Mouse (Mus musculus) forebrain, embryonic 11.5 days (tissue): ENCODE results near the gene Ralb. TPM values are rescaled to one million over a fixed set of nuclear protein-coding genes. Genes with fewer than 3 reads are reported as not detected.

Source experiments
- ATAC-seq: fragments of 200-750 bp; cut with Nextera tagmentation; replicated peaks from 2 replicates; pipeline ENCODE4 v1.8.0; 2017; ENCODE audit warnings: moderate TSS enrichment; ENCODE audit not compliant: low FRiP score
- DNase-seq: peaks from one replicate; pipeline ENCODE4 v3.0.0-alpha.2; 2017; ENCODE audit warnings: low spot score
- H3K27ac ChIP-seq: fragments of 300-500 bp; sonication (generic); 2 replicates; pipeline ENCODE4 v1.5.1; 2014; ENCODE audit warnings: low read depth, low read length
- H3K27me3 ChIP-seq: fragments of 300-500 bp; sonication (generic); 2 replicates; pipeline ENCODE4 v1.6.1; 2014; ENCODE audit warnings: mild to moderate bottlenecking, low read length, mixed read lengths; ENCODE audit not compliant: control insufficient read depth, insufficient read depth
- H3K36me3 ChIP-seq: fragments of 300-500 bp; sonication (generic); 2 replicates; pipeline ENCODE4 v1.6.1; 2014; ENCODE audit warnings: mild to moderate bottlenecking, low read length, moderate library complexity, mixed read lengths; ENCODE audit not compliant: control insufficient read depth, insufficient read depth
- H3K4me1 ChIP-seq: fragments of 300-500 bp; sonication (generic); replicated peaks from 2 replicates; pipeline ENCODE4 v1.6.1; 2014; ENCODE audit warnings: low read length, mixed read lengths; ENCODE audit not compliant: control insufficient read depth, insufficient read depth
- H3K4me2 ChIP-seq: fragments of 300-500 bp; sonication (generic); 2 replicates; pipeline ENCODE4 v1.6.1; 2014; ENCODE audit warnings: low read depth, mild to moderate bottlenecking, low read length, moderate library complexity, mixed read lengths; ENCODE audit not compliant: severe bottlenecking
- H3K4me3 ChIP-seq: fragments of 300-500 bp; sonication (generic); 2 replicates; pipeline ENCODE4 v1.5.1; 2014; ENCODE audit warnings: low read depth, low read length
- H3K9ac ChIP-seq: fragments of 300-500 bp; sonication (generic); 2 replicates; pipeline ENCODE4 v1.6.1; 2014; ENCODE audit warnings: low read length
- H3K9me3 ChIP-seq: fragments of 300-500 bp; sonication (generic); 2 replicates; pipeline ENCODE4 v1.6.1; 2016; ENCODE audit warnings: low read length, mixed read lengths; ENCODE audit not compliant: control insufficient read depth
- WGBS: fragments of 180-500 bp; shearing (Covaris S2); extraction: QIAGEN DNeasy Blood & Tissue Kit; methylation state at CpG from one replicate; pipeline ENCODE4 v1.1.7; 2014; 5-methylcytosine and 5-hydroxymethylcytosine counted together
- polyA plus RNA-seq: library from polyadenylated mRNA; unstranded; fragments of >200 nt; fragmentation: Nextera tagmentation; extraction: Ambion mirVana; gene quantifications from 2 replicates; pipeline ENCODE4 v1.2.1, GENCODE M21; 2014

Ralb gene
- polyA plus RNA-seq, 1 experiment from 2014 or later, result 74.1 TPM

DNA sequence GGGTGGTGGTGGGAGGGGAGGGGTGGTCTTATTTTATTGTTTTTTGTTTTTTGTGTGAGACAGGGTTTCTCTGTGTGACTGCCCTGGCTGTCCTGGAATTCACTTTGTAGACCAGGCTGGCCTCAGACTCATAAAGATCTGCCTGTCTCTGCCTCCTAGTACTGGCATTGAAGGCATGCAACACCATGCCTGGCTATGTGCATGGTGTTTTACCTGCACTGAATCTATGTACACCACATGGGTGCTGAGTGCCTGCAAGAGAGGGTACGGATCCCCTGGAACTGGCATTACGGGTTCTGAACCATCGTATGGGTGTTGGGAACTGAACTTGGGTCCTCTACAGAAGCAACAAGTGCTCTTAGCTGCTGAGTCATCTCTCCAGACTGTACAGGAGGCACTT lies 1.4 kb upstream of the Ralb start:
- Histone ChIP-seq H3K4me1 (0 out of 2 replicates have a peak, but pooled peaks cover 2% of the 10 kb centered on the region), H3K4me2 (no peak overlapping the region), H3K27me3 (no peaks in the 10 kb centered on the region), H3K9me3 (no peaks in the 10 kb centered on the region), H3K4me3 (no peak overlapping the region), H3K27ac (no peak overlapping the region), H3K36me3 (no peaks in the 10 kb centered on the region), H3K9ac (no peak overlapping the region)
- DNase-seq (no peak), ATAC-seq (no peak)
- 94% methylated on average over 3 of the region's 3 CpGs for WGBS

GRCm38 (mm10) chr1:119503808-119504207 lies 786 bp downstream of the Ralb start:
- DNase-seq (no peak), ATAC-seq (no peak)
- WGBS, result 30% methylated on average over 5 of the region's 5 CpGs

GRCm38 (mm10) chr1:119503181-119503580 lies 1.4 kb downstream of the Ralb start:
- DNase-seq (no peak), ATAC-seq (no peak)
- no peak overlapping the region for H3K4me3 ChIP-seq
- H3K27ac ChIP-seq, result no peak overlapping the region
- H3K36me3 ChIP-seq, result no peaks in the 10 kb centered on the region
- H3K9ac ChIP-seq, result no peak overlapping the region
- WGBS, result 85% methylated on average over 3 of the region's 3 CpGs
- no peaks in the 10 kb centered on the region for H3K27me3 ChIP-seq
- H3K9me3 ChIP-seq, result no peaks in the 10 kb centered on the region
- peak overlapping the region; percentile 74; the same call in 1 of the 2 replicates for H3K4me2 ChIP-seq
- 0 out of 2 replicates have a peak, but pooled peaks cover 2% of the 10 kb centered on the region for H3K4me1 ChIP-seq

More at GRCm38 (mm10) chr1:119503808-119504207, 786 bp downstream of the Ralb start:
- H3K9me3 ChIP-seq, result no peaks in the 10 kb centered on the region
- no peaks in the 10 kb centered on the region for H3K27me3 ChIP-seq
- peak overlapping the region; percentile 68 for H3K9ac ChIP-seq
- H3K36me3 ChIP-seq, result no peaks in the 10 kb centered on the region
- H3K4me1 ChIP-seq, result 0 out of 2 replicates have a peak, but pooled peaks cover 2% of the 10 kb centered on the region
- peak overlapping the region; percentile 74 for H3K4me2 ChIP-seq
- H3K27ac ChIP-seq, result no peak overlapping the region
- peak overlapping the region; percentile 61 for H3K4me3 ChIP-seq

DNA sequence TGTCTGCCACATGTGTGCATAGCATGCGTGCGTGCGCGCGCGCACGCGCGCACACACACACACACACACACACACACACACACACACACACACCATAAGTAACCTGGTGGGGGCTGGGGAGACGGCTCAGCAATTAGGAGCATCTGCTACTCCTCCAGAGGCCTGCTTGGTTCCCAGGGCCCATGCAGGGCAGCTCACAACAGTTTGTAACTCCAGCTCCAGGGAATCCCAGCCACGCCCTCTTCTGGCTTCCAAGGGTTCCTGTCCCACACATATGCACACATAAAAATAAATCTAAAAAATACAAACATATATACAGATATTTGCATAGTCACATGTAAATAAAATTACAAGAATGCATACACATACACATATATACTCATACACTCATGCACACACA lies 1.9 kb downstream of the Ralb start:
- Histone ChIP-seq H3K27me3 (no peaks in the 10 kb centered on the region), H3K4me2 (no peak overlapping the region), H3K4me3 (no peak overlapping the region), H3K4me1 (0 out of 2 replicates have a peak, but pooled peaks cover 2% of the 10 kb centered on the region), H3K9me3 (no peaks in the 10 kb centered on the region), H3K27ac (no peak overlapping the region), H3K36me3 (no peaks in the 10 kb centered on the region), H3K9ac (no peak overlapping the region)
- DNase-seq (no peak), ATAC-seq (no peak)
- 95% methylated on average over 11 of the region's 11 CpGs for WGBS

DNA sequence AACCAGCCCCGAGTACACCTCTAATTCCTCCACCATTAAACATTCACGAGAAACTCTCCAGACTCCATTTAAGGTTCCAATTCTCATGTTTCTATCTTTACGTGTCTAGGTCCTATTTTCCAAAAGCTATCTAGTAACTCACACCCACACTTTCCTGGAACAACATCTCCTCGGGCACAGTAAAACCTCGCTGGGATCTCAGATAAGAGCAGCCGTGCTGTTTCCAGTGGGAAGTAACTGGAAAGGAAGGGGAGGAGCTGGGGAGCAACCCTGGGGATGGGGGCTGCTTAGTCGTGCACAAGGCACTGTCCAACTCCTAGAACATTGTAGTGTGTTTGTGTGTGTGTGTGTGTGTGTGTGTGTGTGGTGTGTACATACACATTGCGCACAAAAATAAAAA lies 2.7 kb downstream of the Ralb start:
- Histone ChIP-seq H3K27ac (no peak overlapping the region), H3K4me1 (0 out of 2 replicates have a peak, but pooled peaks cover 2% of the 10 kb centered on the region), H3K4me2 (no peak overlapping the region), H3K4me3 (no peak overlapping the region), H3K27me3 (no peaks in the 10 kb centered on the region), H3K9me3 (no peaks in the 10 kb centered on the region), H3K9ac (no peak overlapping the region), H3K36me3 (no peaks in the 10 kb centered on the region)
- no peak for DNase-seq
- no peak for ATAC-seq
- WGBS, result 88% methylated on average over 8 of the region's 8 CpGs

- Histone ChIP-seq H3K4me3 (no peak overlapping the region), H3K4me1 (no peaks in the 10 kb centered on the region; the same call in 1 of the 2 replicates), H3K27ac (no peak overlapping the region), H3K9ac (no peak overlapping the region), H3K4me2 (no peak overlapping the region), H3K27me3 (no peaks in the 10 kb centered on the region), H3K36me3 (no peaks in the 10 kb centered on the region), H3K9me3 (no peaks in the 10 kb centered on the region)
- WGBS, result 94% methylated on average over 10 of the region's 10 CpGs
- ATAC-seq, result no peak
- no peak for DNase-seq
Measured at GRCm38 (mm10) chr1:119499456-119499855, 5.1 kb downstream of the Ralb start.

DNA sequence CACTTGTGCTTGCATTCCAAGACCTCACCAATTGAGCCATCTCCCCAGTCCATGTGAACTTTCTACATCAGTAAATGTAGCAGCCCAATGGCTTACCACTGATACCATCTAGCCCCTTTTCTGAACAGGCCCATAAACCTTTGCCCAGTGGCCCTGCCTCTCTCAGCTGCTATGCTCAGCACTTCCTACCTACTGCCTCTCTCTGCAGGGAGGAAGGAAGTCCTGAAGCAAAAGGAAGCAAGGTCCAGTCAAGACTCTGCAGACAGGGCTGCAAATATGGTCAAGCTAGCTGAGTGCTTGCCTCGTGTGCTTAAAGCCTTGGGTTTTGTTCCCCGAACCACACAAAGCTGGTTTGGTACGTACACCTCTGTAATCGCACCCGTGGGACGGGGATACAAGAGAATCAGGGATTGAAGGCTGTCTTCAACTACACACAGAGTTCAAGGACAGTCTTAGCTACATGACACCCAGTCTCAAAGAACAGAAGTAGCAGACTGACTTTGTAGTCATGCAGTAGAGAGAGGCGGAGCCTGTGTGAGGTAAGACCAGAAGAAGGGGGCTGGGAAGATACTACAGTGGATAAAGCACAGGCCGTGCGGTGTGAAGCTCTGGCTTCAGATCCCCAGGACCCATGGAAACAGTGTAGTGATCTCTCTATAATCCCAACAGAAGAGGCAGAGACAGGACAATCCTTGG lies 5.9 kb downstream of the Ralb start:
- Histone ChIP-seq H3K27me3 (no peaks in the 10 kb centered on the region), H3K27ac (no peak overlapping the region), H3K9me3 (no peaks in the 10 kb centered on the region), H3K36me3 (no peaks in the 10 kb centered on the region), H3K4me2 (no peak overlapping the region), H3K4me3 (no peak overlapping the region), H3K9ac (no peak overlapping the region), H3K4me1 (no peaks in the 10 kb centered on the region; the same call in 1 of the 2 replicates)
- 85% methylated on average over 9 of the region's 9 CpGs for WGBS
- DNase-seq (no peak), ATAC-seq (no peak)

- no peak overlapping the region for H3K9ac ChIP-seq
- DNase-seq (no peak), ATAC-seq (no peak)
- H3K4me3 ChIP-seq, result no peak overlapping the region
- no peak overlapping the region for H3K27ac ChIP-seq
- no peaks in the 10 kb centered on the region; the same call in 1 of the 2 replicates for H3K4me1 ChIP-seq
- no peaks in the 10 kb centered on the region for H3K9me3 ChIP-seq
- H3K4me2 ChIP-seq, result no peak overlapping the region
- H3K27me3 ChIP-seq, result no peaks in the 10 kb centered on the region
- H3K36me3 ChIP-seq, result no peaks in the 10 kb centered on the region
- WGBS, result 70% methylated on average over 5 of the region's 5 CpGs
Measured at GRCm38 (mm10) chr1:119497346-119498004, 7.1 kb downstream of the Ralb start.
